Mouse (Mus musculus): Measurements from ENCODE around the gene Spred1. TPM values are rescaled to one million over a fixed set of nuclear protein-coding genes. Genes with fewer than 3 reads are reported as not detected.

Spred1 gene
- 100 to 1,000 TPM; 108 to 149 (median 118) TPM for total RNA-seq (2022)

DNA sequence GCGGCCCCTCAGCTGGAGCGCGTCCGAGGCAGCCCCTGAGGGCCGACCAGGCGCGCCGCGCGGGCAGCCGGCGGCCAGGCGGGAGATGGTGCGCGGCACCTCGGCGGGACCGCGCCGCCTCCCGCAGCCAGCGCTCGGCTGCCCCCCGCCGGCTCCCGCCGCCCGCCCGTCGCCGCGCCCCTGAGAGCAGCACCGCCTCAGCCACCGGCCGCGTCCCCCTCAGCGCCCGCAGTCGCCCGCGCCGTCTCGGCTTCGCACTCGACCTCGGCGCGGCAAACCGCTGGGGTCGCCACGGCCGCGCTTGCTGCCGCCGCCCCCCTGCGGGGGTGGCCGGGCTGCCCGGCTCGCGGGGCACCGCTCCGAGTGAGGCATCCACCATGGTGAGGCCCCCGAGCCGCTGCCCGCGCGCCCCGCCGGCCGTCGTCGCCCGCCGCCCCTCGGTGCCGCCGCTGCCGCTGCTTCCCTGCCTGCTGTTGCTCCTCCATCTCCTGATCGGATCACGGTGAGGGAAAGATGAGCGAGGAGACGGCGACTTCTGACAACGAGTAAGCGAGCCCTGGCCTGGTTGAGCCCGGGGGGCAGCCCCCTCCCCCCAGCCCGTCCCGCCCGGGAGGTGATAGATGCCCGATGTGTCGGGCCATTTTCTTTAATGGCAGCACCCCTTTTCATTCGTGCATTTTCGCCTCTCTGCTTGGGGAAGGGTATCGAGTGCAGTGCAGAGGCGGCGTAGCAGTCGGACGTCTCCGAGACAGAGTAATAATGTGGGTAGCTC, at the start of gene Spred1:
TSS of gene Spred1 (plus strand) at position 163 of the 772 bp plus-strand sequence.
- DNase-seq (ENCODE audit: low spot score in 2 of 2): peak in 1 of 2 experiments; percentile 17

DNA sequence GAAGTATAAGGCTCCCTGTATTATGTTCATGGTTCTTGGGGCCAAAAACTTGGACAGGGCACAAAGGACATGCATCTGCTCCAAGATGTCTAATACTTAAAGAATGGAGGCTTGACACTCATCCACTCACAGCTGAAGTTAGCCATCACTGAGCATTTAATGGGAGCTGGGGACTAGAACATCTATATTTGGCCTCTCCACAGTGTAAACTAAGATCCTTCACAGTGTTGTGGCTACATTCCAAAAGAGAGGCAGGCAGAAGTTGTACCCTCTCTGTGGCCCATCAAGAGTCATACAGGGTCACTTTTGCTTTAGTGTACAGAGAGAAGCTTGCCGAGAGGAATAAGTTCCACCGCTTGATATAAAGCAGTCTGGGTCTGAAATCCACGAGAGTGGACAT, 49.6 kb upstream of the Spred1 start:
- DNase-seq (ENCODE audit: low spot score in 2 of 2): no peak

DNA sequence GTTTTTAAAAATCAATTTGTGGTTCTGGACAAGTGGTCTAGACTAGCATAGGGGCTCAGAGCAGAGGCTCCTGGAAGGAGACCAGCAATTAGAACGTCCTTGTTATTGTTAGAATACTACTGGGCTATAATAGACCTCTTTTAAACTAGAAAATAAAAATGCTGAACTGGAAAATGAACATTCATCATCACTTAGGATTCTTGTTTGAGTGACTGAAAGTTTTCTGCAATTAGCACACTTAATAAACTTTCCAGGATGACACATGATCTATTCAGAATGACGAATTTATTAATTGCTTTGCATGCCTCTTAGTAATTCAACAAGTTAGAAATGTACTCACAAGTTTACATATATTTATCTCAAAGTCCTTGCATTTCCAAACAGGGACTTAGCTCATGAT, 42.5 kb upstream of the Spred1 start:
- no peak for DNase-seq (ENCODE audit: low spot score in 2 of 2)

DNA sequence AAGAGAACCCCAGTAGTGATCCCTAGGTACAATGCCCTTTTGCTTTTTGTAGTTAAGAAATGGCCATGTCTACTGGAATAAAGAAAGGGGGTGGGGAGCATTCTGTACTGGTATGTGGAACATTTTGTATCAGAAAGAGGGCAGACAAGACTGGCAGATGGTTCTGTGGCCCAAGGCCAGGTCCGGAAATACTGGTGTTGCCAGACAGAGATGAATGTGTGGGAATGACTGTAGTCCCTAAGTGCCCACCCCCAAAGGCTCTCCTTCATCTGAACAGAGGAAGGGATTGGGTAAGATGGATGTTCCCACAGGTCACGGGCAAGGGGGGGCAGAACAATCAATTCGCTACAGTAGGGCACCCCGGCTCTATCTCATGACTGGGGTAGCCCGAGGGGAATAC, 41.6 kb upstream of the Spred1 start:
- no peak for DNase-seq (ENCODE audit: low spot score in 2 of 2)

DNA sequence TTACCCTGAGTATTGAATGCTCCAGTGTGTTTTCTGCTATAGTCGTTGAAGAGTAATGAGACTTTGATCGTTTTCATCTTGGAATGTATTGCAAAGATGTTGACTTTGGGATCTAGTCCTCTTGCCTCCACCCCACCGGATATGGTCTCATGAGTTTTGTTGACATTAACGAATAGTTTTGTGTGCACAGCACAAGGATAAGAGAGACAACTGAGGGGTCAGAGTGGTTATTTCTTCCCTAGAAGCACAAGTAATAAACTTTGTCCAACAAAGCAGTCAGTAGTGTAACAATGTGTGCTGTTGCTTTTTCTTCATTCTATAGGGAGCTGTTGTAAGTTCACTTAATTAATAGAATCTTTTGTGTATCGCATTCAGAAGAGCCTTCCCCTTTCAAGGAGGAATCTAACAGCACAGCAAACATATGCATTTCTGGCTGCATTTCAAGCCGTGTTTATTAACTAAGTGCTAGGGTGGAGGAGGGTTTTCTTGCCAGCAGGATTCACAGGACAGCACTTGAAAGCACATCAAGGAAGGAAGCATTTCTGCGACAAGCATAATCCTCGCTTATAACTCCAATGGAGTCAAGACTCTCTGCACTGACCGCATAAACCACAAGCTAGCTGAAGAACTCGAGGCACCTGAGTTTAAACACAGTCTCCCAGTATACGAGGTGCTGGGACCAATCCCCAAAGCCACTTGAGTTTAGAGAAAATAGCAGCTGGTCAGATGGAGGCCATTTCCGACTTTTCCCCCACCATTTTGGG, 35.0 kb upstream of the Spred1 start:
- no peak for DNase-seq (ENCODE audit: low spot score in 2 of 2)

DNA sequence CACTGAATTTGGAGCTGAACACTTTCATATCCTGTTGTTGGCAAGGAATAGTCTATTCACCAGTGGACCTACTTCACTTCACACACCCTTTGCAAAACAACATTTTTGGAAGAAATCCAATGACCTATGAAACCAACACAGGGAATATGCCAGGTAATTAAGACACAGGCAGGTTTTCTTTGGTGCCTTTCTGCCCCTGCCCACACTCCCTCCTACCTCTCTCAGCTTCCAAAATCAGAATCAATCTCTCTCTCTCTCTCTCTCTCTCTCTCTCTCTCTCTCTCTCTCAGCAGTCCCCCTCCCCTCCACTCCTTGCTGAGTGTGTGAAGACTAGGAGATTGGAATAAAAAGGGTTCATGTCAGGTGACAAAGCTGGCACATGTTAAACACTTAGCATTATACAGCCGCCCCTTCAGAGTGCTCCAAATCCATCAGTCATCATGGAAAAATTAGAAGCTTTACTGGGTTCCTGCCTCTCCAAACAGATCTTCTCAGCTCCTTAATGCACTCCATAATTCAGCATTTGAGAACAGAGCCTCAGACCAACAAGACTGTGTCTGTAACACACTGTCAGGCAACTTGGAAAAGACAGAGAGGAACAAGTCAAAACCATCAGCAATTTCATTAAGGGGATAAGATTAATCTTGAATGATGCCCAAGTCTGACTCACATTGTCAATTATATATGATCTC, 34.3 kb upstream of the Spred1 start:
- DNase-seq (ENCODE audit: low spot score in 2 of 2): no peak

DNA sequence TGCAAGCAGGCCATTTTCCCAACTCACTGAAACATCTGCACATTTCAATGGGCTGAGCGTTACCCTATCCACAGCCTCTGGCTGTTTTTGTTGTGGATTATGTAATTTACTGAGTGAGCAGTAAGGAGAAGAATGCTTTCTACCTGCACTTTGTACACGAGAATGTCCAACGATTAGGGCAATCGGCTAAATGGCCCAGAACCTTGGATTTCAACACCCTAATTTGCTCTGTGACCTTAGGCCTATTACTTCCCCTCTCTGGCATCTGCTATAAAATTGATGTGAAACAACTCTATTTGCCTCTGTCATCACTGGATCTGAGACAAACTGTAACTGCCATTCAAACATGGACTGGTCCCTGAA, 33.7 kb upstream of the Spred1 start:
- DNase-seq (ENCODE audit: low spot score in 2 of 2): no peak

DNA sequence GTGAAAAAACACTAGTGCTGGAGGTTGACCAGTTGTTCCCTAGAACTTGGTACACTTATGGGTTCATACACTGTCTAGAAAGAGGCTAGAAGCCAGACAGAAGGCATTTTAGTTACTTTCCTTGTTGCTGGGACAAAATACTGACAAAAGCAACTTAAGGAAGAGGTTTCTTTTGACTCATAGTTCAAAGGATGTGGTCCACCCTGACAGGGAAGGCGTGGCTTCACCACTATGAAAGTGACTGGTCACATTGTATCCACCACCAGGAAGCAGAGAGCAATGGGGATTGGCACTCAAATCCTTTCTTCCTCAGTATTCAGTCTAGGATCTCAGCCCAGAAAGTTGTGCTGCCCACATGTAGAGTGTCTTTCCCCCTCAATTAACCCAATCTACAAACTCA, 31.7 kb upstream of the Spred1 start:
- DNase-seq (ENCODE audit: low spot score in 2 of 2): no peak

DNA sequence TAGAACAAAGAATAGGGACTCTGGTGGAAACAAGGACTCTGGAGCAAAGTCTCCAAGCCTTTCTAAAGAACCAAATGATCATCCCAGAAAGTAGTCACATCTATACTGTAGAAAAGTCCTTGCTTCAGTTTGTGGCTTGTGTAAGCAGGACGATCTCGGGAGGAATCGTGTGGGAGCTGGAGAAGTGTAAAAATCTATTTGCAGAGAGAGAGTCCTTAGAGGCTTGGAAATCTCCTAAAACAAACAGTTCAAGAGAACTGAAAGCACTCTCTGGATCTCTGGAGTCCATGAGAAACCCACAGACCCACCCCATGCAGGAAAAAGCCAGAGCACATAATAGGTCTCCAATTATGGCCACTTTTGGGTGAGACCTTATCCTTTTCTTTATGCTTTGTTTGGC, 31.1 kb upstream of the Spred1 start:
- DNase-seq (ENCODE audit: low spot score in 2 of 2): no peak

DNA sequence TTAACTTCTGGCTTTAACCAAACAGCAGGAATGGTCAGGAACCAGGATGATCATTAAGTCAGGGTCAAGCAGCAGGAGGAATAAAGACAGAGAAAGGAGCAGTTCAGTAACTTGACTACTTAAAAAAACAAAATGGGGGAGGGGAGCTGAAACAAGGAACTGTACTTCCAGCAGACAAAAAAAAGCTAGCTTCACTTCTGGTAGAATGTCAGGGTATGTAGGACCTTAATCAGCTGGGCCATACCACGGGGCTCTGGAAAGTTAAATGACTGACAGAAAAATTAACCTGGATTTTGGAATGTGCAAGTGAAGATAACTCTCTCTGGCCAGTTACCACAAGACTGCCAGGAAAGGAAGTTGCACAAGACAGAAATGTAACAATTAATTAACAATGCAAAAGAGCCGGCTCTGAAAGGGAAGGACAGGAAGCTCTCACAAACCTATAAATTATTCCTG, 28.2 kb upstream of the Spred1 start:
- no peak for DNase-seq (ENCODE audit: low spot score in 2 of 2)

DNA sequence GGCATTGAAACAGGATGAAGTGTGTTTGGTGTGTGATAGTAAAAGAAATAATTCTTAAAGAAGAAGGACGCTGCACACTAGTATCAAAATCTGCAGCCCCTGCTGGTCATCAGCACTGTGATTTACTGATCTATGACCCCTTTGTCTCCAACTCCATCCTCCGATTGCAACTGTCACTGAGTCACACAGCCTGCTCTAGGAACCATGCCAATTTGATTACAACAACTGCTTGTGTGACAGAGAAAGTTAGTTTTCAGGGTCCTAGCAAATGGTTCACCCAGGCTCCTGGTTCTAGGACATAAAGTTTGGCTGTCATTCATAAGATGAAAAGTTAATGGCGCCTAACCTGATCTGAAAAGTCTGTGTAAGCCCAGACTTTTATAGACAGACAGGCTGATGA, 25.7 kb upstream of the Spred1 start:
- DNase-seq (ENCODE audit: low spot score in 2 of 2): no peak

DNA sequence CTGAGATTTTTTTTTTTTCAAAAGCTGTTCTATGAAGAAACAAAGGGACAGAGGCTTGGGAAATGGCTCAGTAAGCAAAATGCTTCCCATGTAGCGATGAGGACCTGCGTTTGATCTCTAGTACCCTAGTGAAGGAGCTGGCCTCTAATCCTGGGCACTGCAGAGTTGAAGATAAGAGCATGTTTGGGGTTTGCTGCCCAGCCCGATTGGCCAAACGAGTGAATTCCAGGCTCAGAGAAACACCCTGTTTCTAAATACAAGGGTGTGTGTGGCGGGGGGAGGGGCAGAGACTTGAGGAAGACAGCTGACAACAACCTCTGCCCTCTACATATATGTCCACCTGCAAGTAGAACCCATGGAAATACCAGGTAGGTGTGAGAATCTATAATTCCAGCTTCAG, 23.9 kb upstream of the Spred1 start:
- DNase-seq (ENCODE audit: low spot score in 2 of 2): no peak

DNA sequence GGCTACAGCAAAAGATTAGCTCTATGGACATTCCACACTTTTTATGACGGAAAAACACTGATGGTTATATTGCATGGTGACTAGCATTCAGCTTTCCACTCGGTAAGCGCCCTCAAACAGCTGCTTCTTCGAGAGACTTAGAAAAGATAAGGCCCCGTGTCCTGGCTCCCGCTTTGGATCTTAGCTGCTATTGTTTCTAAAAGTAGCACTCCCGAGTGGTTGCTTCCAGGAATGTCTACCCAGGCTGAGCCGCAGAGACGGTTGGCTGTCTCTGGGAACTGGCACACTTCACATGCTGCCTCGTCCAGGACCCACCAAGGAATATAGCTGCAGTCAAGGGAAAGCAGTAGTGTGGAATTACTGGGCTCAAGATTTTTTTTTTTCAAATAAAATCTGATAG, 21.9 kb upstream of the Spred1 start:
- DNase-seq (ENCODE audit: low spot score in 2 of 2): no peak

DNA sequence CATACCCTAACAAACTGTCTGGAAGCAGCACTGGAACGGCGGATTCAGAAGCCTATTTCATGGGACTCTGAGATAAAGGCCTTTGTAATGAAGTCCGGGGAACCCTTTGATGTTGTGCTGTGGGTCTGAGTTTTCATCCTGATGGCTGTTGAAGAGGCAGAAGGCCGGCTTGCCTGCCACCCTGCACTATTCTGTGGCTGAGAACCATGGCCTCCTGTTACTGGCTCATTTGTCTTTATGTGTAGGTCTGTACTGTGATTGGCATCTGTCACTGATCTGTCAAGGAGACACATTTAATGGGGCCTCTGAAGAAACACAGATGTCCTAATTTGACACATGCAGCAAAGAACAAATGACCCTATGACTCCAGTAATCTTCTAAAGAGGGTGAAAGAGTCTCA, 17.7 kb upstream of the Spred1 start:
- DNase-seq (ENCODE audit: low spot score in 2 of 2): no peak

DNA sequence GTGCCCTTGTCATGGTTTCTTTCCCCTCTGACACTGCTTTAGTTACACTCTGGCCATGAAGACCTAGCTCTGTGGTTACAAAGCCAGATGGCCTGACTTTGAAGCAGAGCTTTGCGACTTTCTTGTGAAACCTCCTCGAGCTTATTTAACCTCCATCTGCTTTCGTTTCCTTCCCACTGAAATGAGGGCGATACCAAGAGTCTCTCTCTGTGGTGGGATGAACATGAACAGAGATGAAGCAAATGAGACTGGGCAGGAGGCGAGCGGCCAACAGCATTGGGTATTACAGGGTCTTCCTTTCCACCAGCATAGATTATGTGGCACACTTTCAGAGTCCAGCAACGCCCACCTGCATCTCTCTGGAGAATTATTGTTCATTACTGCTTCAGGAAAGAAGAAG, 15.8 kb upstream of the Spred1 start:
- DNase-seq (ENCODE audit: low spot score in 2 of 2): no peak

DNA sequence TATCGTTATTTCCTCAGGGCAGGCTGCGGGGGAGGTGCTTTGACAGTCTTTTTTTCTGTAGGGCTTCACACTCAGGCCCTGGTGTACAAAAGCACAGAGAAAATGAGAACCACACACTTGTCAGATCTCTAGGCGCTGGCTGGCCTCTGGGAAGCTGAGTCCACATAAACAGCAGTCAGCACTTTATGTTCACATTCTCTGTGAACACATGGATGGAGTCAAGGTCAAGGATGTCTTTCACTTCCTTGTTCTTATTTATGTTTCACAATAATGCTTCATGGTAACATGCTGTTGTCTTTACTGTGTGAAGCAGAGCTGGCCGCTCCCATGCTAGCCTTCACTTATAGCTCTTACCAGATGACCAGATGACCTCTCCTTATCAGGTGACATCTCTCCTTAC, 13.1 kb upstream of the Spred1 start:
- no peak for DNase-seq (ENCODE audit: low spot score in 2 of 2)

DNA sequence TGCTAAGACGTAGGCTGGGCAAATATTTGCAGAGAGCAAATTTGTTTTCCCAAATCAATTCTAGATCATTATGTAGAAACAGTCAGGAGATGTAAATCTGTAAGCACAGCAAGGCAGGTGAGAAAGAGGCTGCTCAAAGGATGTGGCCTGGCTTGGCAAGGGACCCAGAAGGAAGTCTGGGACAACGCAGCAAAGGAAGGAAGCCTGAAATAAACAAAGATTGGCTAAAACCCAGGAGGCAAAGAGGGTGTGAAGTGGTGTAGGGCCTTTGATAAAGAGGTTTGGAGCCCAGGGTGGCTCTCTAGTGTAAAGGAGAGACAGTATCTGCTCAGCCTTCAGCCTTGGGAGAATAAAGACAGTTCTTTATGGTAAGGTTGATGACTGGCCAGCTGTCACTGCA, 11.9 kb upstream of the Spred1 start:
- no peak for DNase-seq (ENCODE audit: low spot score in 2 of 2)

DNA sequence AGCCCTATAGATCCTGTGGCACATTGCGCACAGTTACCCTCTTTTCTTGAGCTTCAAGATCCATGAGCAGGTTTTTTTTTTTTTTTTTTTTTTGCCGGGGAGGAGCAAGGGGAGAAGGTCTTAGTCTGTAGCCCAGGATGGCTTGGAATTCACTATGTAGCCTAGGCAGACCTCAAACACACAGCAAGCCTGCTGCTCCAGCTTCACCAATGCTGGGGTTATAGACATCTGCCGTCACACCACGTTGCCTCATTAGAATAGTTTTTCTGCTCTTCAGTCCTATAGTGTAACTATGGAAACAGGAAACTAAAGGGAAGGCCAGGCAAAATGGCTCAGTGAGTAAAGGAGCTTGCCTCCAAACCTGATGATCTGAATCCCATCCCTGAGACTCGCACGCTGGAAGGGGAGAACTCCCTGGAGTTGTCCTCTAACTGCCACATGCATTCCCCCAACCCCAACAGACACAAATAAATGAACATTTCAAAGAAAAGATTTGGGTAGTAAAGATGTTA, 10.8 kb upstream of the Spred1 start:
- DNase-seq (ENCODE audit: low spot score in 2 of 2): no peak

DNA sequence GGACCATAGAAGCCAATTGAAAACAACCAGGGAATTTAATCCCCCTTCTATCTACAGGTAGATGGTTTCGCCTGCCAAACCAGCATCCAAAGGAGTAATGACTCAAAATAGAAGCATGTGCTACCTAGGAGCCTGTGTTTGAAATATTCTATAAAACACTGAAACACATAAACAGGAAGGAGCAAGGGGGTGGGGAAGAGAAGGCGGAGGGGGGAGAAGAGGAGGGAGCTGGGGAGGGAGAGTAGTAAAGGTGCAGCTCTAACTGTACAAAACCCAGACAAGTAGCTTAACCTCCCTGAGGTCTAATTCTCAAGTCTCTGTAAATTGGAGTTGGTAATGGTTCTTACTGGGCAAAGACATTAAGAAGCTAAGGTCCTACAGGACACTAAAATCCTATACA, 7.9 kb upstream of the Spred1 start:
- DNase-seq (ENCODE audit: low spot score in 2 of 2): no peak

DNA sequence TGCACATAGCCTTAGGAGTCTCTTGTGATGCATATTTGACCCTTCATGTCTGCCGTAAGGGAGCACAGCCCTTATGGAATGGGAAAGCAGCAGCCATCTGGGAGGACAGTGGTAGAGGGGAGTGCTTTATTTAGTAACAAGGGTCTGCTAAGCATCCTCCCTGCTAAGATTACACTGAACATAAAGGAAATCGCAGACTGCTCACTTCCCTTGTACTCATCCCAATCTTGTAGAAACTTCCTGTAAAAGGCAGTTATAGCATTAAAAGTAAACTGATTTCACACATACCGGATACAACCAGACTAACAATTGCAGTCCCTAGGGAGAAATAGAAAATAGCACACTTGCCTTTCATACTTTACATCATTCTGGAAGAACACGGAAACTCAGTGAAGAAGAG, 7.4 kb upstream of the Spred1 start:
- no peak for DNase-seq (ENCODE audit: low spot score in 2 of 2)

DNA sequence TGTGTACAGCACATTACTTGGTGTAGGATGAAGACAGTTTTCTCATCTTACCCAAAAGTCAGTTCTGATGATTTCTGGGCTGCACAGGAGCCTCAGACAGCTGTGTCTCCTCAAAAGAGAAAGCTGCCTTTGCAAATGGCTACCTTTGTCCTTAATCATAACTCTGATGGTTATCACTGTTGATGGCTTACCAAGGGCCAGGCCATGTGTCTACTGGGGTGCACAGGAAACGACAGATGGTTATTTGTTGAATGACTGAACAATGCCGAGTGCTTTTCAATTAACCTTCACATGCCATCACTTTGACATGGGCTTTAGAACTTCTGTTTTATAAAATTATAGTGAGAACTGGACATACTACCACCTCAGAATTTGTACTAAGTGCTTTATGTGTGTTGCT, 2.7 kb upstream of the Spred1 start:
- no peak for DNase-seq (ENCODE audit: low spot score in 2 of 2)

Data from left cerebral cortex, adult 8-10 months (tissue).